Mouse (Mus musculus): Measurements from ENCODE around the gene Emp1. TPM values are rescaled to one million over a fixed set of nuclear protein-coding genes. Genes with fewer than 3 reads are reported as not detected.

The Emp1 gene
- polyA plus RNA-seq, 2 experiments, result 0.55 to 2.0 TPM

DNA sequence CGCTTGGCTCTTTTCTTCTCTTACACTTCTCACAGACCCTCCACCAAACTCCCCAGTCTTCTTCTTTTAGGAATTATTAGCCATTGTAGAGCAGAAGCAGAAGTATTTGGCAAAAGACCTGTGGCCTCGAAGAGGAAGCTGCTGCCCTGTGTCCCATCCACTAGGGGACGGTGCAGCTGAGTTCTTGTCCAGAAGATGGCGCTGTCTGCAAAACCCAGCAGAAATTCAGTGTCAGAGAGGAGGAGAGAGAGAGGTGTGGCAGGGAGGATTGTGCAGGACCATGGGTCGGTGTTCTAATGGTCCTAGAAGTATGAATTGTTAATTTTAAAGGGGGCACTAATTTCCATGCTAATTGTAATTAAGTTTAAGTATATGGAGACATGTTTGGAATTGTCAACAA, 55.1 kb downstream of the Emp1 start:
- no peaks in the 10 kb centered on the region for H3K9me3 ChIP-seq (ENCODE audit: control insufficient read depth, low read length)
- H3K27me3 ChIP-seq (ENCODE audit: control insufficient read depth, insufficient read depth, low read length), result no peaks in the 10 kb centered on the region
- 16% methylated on average over 5 of the region's 5 CpGs for WGBS (ENCODE audit: insufficient replicate concordance)
- peak; percentile 13 to 20 (median 14) for DNase-seq (ENCODE audit: low read depth in 3 of 3, low spot score in 3 of 3)
- no peak overlapping the region for H3K9ac ChIP-seq (replicated peaks)
- no peak overlapping the region for H3K4me2 ChIP-seq (ENCODE audit: low read depth)
- H3K36me3 ChIP-seq (replicated peaks; ENCODE audit: control insufficient read depth, insufficient read depth, low read depth), result no peaks in the 10 kb centered on the region
- ATAC-seq (ENCODE audit: insufficient read depth), result no peak
- H3K27ac ChIP-seq, result no peak overlapping the region
- H3K4me1 ChIP-seq (replicated peaks; ENCODE audit: control insufficient read depth in 2 of 2, insufficient read depth in 2 of 2, low read length in 1 of 2), result peaks cover 0 to 7% of the 10 kb centered on the region in 2 experiments; a peak in 1 of 4 replicates
- no peak overlapping the region for H3K4me3 ChIP-seq (ENCODE audit: insufficient read depth in 1 of 2, low read depth in 2 of 2, low read length in 2 of 2)
- no peak for TF ChIP-seq EP300 (IDR thresholded peaks at IDR 0.05; ENCODE audit: low read depth)
- TF ChIP-seq CTCF (IDR thresholded peaks at IDR 0.05; ENCODE audit: low read depth), result peak; percentile 90

DNA sequence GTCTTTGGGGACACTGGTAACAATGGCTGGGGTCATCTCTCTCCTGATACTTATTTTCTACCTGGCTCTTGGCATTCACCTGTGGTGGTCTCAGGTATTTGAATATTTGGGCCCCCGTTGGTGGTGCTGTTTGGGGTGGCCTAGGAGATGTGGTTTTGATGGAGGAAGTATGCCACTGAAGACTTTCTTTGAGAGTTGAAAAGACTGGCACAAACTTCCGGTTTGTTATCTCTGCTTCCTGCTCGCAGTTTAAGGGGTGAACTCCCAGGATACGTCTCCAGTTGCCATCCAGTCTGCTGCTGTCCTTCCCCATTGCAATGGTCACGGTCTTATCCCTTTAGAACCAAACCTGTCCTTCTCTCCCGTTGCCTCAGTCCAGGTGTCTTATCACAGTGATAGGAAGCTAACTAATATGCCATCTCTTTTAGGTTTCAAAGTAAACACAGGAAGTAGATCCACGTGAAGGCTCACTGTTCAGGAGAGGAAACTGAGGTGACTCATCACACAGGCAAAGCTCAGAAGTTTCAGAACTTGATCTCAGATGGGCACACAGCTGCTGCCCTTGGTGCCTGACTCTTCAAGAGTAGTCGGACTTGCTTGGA, 56.0 kb downstream of the Emp1 start:
- Histone ChIP-seq H3K36me3 (replicated peaks; ENCODE audit: control insufficient read depth, insufficient read depth, low read depth) (no peaks in the 10 kb centered on the region), H3K27ac (no peak overlapping the region), H3K9me3 (ENCODE audit: control insufficient read depth, low read length) (no peaks in the 10 kb centered on the region), H3K4me3 (ENCODE audit: insufficient read depth in 1 of 2, low read depth in 2 of 2, low read length in 2 of 2) (no peak overlapping the region), H3K27me3 (ENCODE audit: control insufficient read depth, insufficient read depth, low read length) (no peaks in the 10 kb centered on the region), H3K4me2 (ENCODE audit: low read depth) (no peak overlapping the region), H3K9ac (replicated peaks) (no peak overlapping the region), H3K4me1 (replicated peaks; ENCODE audit: control insufficient read depth in 2 of 2, insufficient read depth in 2 of 2, low read length in 1 of 2) (peaks cover 0 to 7% of the 10 kb centered on the region in 2 experiments; a peak in 1 of 4 replicates)
- DNase-seq (ENCODE audit: low read depth in 3 of 3, low spot score in 3 of 3) (no peak), ATAC-seq (ENCODE audit: insufficient read depth) (no peak)
- WGBS (ENCODE audit: insufficient replicate concordance), result 16% methylated on average over 8 of the region's 8 CpGs
- TF ChIP-seq CTCF (IDR thresholded peaks at IDR 0.05; ENCODE audit: low read depth) (no peak), EP300 (IDR thresholded peaks at IDR 0.05; ENCODE audit: low read depth) (no peak)

DNA sequence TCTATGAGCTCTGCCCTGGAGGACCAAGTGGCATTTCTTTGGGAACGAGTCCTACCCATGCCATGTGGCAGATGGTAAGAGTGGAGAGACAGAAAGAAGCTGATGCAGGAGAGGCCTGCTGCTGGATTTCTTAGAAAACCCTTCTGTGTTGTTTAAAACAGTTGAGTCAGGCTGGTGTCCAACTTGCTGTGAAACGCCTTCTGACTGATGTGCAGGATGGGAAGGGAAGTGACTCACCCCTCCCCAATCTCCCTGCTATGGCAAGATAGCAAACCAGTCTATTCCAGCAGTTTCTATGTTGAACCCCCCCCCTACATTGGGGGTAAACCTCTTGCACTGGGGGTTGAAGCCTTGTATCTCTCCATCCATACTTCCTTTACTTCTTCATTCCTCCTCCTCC, 65.9 kb downstream of the Emp1 start:
- no peaks in the 10 kb centered on the region for H3K36me3 ChIP-seq (replicated peaks; ENCODE audit: control insufficient read depth, insufficient read depth, low read depth)
- DNase-seq (ENCODE audit: low read depth in 3 of 3, low spot score in 3 of 3) (no peak), ATAC-seq (ENCODE audit: insufficient read depth) (no peak)
- 15% methylated on average over 2 of the region's 2 CpGs for WGBS (ENCODE audit: insufficient replicate concordance)
- no peak overlapping the region for H3K27ac ChIP-seq
- H3K27me3 ChIP-seq (ENCODE audit: control insufficient read depth, insufficient read depth, low read length), result no peaks in the 10 kb centered on the region
- H3K4me1 ChIP-seq (replicated peaks; ENCODE audit: control insufficient read depth in 2 of 2, insufficient read depth in 2 of 2, low read length in 1 of 2), result no peaks in the 10 kb centered on the region; a peak in 1 of 4 replicates
- H3K4me2 ChIP-seq (ENCODE audit: low read depth), result no peak overlapping the region
- no peak for TF ChIP-seq EP300 (IDR thresholded peaks at IDR 0.05; ENCODE audit: low read depth)
- TF ChIP-seq CTCF (IDR thresholded peaks at IDR 0.05; ENCODE audit: low read depth), result no peak
- H3K9ac ChIP-seq (replicated peaks), result no peak overlapping the region
- no peaks in the 10 kb centered on the region for H3K9me3 ChIP-seq (ENCODE audit: control insufficient read depth, low read length)
- H3K4me3 ChIP-seq (ENCODE audit: insufficient read depth in 1 of 2, low read depth in 2 of 2, low read length in 2 of 2), result no peak overlapping the region

DNA sequence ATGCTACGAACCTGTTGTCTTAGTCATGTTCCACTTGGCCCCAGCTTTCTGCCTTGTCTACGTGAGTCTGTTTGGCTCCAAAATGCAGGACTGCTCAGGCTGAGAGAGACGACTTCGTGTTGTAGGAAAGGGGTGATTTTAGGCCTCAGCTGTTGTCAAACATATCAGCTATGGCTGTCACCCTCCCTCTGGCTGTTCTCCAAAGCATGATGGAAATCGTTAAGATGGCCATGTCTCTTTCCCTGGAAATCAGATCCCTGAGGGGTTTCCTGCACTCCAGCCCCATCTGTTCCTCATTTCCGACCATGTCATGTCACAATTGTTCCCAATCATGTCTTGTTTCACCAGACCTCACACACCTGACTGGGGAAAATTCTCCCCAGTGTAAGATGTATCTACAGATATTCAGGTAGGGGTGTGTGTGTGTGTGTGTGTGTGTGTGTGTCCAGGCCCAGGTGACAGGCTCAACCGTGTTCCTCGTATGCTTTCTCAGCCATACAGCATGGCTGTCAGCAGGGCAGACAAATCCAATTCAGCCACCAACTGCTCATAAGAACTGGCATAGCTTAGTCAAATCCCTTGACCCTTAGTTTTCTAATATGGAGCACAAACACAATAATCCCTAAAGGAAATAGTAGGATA, 67.0 kb downstream of the Emp1 start:
- H3K9me3 ChIP-seq (ENCODE audit: control insufficient read depth, low read length), result no peaks in the 10 kb centered on the region
- WGBS (ENCODE audit: insufficient replicate concordance), result 55% methylated on average over 8 of the region's 8 CpGs
- ATAC-seq (ENCODE audit: insufficient read depth) (no peak), DNase-seq (ENCODE audit: low read depth in 3 of 3, low spot score in 3 of 3) (no peak)
- no peak overlapping the region for H3K4me2 ChIP-seq (ENCODE audit: low read depth)
- no peak overlapping the region for H3K9ac ChIP-seq (replicated peaks)
- no peaks in the 10 kb centered on the region for H3K36me3 ChIP-seq (replicated peaks; ENCODE audit: control insufficient read depth, insufficient read depth, low read depth)
- H3K4me1 ChIP-seq (replicated peaks; ENCODE audit: control insufficient read depth in 2 of 2, insufficient read depth in 2 of 2, low read length in 1 of 2), result no peaks in the 10 kb centered on the region; a peak in 1 of 4 replicates
- no peak overlapping the region for H3K4me3 ChIP-seq (ENCODE audit: insufficient read depth in 1 of 2, low read depth in 2 of 2, low read length in 2 of 2)
- TF ChIP-seq EP300 (IDR thresholded peaks at IDR 0.05; ENCODE audit: low read depth), result no peak
- TF ChIP-seq CTCF (IDR thresholded peaks at IDR 0.05; ENCODE audit: low read depth), result no peak
- no peaks in the 10 kb centered on the region for H3K27me3 ChIP-seq (ENCODE audit: control insufficient read depth, insufficient read depth, low read length)
- no peak overlapping the region for H3K27ac ChIP-seq

DNA sequence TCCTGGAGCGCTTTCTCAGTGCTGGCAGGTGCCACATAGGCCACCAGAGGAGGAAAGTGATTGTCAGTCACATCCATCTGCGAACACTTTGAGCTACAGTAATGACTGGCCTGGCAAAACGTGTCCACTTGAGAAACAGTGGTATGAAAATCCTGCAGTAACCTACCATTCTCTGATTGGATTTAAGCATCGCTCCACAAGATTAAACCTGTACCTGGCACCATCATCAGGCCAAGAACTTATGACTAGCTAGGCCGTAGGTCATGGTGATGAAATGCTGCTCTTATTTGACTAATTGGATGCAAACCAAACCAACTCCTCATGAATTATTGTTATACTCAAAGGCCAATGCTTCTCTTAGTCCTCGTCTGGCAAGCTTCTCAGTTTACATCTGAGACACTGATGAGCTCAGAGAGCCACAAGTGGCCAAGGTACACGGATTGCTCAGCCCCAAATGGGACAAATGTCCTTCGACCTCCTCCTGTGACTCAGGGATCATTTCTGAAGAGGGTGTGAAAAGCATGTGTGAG, 68.2 kb downstream of the Emp1 start:
- Histone ChIP-seq H3K4me2 (ENCODE audit: low read depth) (no peak overlapping the region), H3K4me1 (replicated peaks; ENCODE audit: control insufficient read depth in 2 of 2, insufficient read depth in 2 of 2, low read length in 1 of 2) (no peaks in the 10 kb centered on the region; a peak in 1 of 4 replicates), H3K9me3 (ENCODE audit: control insufficient read depth, low read length) (no peaks in the 10 kb centered on the region), H3K27ac (no peak overlapping the region), H3K36me3 (replicated peaks; ENCODE audit: control insufficient read depth, insufficient read depth, low read depth) (no peaks in the 10 kb centered on the region), H3K27me3 (ENCODE audit: control insufficient read depth, insufficient read depth, low read length) (no peaks in the 10 kb centered on the region), H3K4me3 (ENCODE audit: insufficient read depth in 1 of 2, low read depth in 2 of 2, low read length in 2 of 2) (no peak overlapping the region), H3K9ac (replicated peaks) (no peak overlapping the region)
- ATAC-seq (ENCODE audit: insufficient read depth) (no peak), DNase-seq (ENCODE audit: low read depth in 3 of 3, low spot score in 3 of 3) (no peak)
- no peak for TF ChIP-seq CTCF (IDR thresholded peaks at IDR 0.05; ENCODE audit: low read depth)
- TF ChIP-seq EP300 (IDR thresholded peaks at IDR 0.05; ENCODE audit: low read depth), result no peak
- WGBS (ENCODE audit: insufficient replicate concordance), result 58% methylated on average over 8 of the region's 8 CpGs

Other genes with a start within 250 kb of the Emp1 start
- 0.28 and 0.41 TPM in 2 replicates for gene Gprc5d, start 244.3 kb upstream of the Emp1 start, polyA plus RNA-seq (2012; rRNA removed)
- not detected in 2 replicates for gene Gprc5d, start 244.3 kb upstream of the Emp1 start, polyA plus RNA-seq (2014; fragmentation: Nextera tagmentation; extraction: Ambion mirVana)
- 18.7 and 19.1 TPM in 2 replicates for gene Fam234b, start 164.6 kb upstream of the Emp1 start, polyA plus RNA-seq (2012; rRNA removed)
- 27.8 and 34.9 TPM in 2 replicates for gene Fam234b, start 164.6 kb upstream of the Emp1 start, polyA plus RNA-seq (2014; fragmentation: Nextera tagmentation; extraction: Ambion mirVana)
- gene Hebp1, start 164.5 kb upstream of the Emp1 start, polyA plus RNA-seq (2012; rRNA removed), result 127 and 198 TPM in 2 replicates
- 60.1 and 70.2 TPM in 2 replicates for gene Hebp1, start 164.5 kb upstream of the Emp1 start, polyA plus RNA-seq (2014; fragmentation: Nextera tagmentation; extraction: Ambion mirVana)
- gene Gsg1, start 108.2 kb upstream of the Emp1 start, polyA plus RNA-seq (2012; rRNA removed), result 0.08 and 0.13 TPM in 2 replicates
- gene Gsg1, start 108.2 kb upstream of the Emp1 start, polyA plus RNA-seq (2014; fragmentation: Nextera tagmentation; extraction: Ambion mirVana), result not detected in 2 replicates
- not detected in 2 replicates for gene Pbp2, start 52.1 kb upstream of the Emp1 start, polyA plus RNA-seq (2012; rRNA removed)
- not detected in 2 replicates for gene Pbp2, start 52.1 kb upstream of the Emp1 start, polyA plus RNA-seq (2014; fragmentation: Nextera tagmentation; extraction: Ambion mirVana)

All from liver, embryonic 14.5 days (tissue).